Mouse (Mus musculus) heart, adult 11 months (tissue): ENCODE data around the gene Nars2.

Experiments used
- DNase-seq: peaks from one replicate; pipeline ENCODE4 v3.0.0; 2022

Nars2 gene

DNA sequence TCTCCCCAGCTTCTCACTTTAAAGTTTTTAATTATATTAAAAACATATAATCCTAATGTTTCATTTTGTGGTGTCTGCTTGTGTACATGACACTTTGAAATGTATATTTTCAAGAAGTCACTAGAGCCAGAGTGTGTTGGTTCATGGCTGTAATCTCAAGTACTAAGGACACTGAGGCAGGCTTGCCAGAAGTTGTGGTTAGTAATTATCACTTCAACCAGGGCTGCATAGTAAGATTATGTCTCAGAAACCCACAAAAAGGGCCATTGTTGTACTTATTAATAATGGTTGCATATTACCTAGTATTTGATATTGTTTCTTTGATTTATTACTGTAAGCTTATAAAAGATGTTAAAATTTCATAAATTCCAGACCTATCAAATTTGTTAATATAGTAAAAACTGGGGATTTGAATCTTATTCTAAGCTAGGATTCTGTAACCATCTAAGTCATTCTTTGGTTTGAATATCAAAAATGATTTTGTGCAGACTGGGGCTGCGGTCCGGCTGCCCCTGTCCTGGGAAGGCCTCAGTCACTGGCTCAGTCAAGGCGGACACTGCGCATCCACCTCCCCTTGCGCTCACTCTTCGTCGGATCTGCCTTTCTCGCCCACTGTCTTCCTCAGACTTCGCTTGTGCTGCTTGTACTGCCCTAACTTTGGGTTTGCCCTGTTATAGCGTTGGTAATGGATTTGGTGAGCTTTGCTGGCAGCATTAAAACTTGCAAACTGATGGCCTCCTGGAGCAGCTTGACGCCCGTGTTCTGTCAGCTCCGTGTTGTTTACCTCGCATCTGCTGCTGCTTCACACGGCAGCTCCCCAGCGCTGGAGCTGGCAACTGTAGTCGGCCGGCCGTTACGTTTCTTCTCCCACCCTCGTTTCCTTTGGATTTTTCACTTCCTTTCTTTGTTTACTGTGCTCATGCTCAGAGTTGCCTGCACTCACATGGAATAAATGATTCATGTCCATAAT, 20.0 kb downstream of the Nars2 start:
- DNase-seq: no peak

DNA sequence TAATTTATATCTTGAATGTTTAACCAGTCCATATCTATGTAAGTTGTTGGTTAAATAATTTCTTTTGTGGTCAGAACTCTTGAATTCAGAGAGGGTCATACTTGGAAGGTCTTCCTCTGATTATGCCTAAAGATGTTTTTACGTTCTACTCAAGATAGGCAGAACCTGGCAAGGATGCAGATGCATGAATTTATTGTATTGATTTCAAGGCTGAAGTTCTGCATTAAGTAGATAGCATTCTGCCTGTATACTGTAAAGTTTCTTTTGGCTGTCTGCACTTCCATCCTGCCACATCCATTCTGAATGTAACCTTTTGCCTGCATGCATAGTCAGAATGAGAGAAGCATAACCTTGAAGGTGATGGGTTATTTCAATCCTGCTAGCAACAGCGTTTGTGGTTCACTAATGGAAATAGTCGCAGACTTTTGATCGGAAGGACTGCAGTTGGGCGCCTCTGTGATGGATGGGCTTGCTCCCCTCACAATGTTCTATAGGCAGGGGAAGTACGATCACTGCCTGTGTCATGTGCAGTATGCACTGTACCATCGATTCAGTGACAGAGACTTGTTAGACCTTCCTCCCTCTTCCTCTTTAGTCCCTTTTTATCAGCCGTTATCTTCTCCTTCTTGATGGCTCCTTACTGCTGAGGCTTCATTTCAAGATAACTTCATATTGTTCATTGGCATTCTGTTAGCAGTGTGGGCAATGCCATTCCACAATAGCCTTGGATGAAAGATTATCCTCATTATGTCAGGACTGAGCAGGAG, 21.0 kb downstream of the Nars2 start:
- DNase-seq: no peak

DNA sequence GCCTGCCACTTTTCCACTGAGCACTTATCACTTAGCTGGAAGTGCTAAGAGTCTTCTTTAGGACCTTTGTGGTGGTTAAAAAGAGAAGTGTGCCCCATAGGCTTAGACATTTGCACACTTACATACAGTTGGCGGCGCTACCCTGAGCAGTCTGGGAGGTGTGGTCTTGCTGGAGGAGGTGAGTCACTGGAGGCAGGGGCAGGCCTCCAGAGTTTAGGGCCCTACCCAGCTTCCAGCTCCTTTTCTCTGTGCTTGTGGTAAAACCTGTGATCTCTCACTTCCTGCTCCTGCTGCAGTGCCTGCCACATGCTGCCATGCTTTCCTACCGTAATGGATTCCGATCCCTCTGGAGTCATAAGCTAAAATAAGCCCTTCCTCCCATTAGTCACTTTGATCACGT, 24.6 kb downstream of the Nars2 start:
- no peak for DNase-seq

DNA sequence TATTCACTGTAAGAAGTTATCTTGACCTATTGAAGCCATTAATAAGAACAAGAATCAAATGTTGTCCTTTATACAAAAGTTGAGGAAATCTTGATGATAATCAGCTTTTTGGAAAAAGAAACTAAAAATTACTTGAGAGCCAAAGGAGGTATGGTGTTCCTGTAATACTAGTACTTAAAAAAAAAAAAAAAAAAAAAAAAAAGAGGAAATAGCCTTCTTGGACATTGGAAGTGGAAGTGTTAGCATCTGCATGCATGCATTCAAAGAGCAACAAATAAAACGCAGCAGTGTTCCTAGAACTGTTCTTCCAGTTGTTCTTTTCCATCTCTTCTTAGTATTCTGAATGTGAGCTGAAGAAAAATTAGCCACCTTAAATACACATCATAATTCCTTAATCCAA, 25.9 kb downstream of the Nars2 start:
- DNase-seq: no peak

DNA sequence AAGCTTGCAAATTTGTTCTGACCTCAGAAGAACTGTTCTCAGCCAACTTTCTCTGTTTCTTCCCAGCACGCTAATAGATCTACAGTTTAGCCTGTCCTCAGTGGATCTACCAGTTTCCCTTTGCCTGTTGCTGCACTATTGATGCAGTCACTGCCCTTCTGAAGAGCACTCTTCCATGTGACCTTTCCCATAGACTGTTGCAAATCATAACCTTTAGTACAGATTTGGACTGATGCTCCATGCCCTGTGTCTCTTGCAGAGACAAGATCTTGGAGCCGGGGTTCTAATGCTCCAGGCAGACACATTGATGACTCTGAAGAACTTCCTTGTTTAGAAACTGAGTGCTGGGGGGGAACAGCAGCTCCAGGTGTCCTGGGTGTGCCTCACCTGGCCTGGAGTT, 30.1 kb downstream of the Nars2 start:
- no peak for DNase-seq

DNA sequence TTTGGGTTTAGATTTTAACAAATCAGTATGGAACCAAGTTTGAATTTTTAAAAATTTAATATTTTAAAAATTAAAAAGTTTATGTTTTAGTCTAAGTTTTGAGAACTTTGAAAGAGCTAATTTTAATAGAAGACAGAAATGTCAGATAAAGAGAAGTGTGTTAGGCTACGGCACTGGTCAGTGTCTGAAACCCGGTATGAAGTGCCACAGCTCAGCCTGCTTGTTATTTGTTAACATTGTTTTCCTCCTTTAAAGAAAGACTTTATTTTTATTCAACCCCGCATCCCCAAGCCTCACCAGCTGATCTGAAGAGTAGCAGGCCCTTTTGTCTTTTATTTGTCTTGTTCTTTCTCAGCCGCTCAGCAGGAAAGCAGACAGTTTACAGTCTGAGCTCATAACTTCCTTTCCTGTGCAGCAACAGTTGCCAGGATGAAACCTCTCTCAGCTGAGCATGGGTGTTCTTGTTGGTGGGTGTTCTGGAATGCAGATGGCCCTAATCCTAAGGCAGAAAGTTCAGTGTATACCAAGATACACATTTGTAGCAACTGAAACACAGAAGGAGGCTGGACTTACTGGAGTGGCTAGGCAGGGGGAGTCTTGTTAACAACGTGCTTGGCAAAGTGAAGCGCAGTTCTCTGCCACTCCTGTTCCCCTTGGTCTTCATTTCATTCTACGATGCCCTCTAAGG, 32.5 kb downstream of the Nars2 start:
- peak; percentile 89 for DNase-seq

DNA sequence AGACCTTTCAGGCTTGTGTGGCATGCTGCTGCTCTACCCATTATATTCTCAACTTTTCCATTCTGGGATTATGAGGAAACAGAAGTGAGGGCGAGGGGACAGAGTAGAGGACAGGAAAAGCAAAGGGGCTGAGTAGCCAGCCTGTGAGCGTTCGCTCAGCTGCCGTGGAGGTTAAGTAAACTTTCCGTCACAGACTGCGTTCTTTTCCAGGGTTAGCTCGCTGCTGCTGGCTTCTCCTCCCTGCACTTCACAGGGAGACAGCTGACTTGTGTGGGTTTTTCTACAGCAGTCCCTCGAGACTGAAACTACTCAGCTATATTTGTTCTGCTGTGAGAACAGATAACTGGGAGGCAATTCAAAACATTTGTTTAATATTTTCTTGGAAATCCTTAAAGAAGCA, 34.5 kb downstream of the Nars2 start:
- peak; percentile 97 for DNase-seq

DNA sequence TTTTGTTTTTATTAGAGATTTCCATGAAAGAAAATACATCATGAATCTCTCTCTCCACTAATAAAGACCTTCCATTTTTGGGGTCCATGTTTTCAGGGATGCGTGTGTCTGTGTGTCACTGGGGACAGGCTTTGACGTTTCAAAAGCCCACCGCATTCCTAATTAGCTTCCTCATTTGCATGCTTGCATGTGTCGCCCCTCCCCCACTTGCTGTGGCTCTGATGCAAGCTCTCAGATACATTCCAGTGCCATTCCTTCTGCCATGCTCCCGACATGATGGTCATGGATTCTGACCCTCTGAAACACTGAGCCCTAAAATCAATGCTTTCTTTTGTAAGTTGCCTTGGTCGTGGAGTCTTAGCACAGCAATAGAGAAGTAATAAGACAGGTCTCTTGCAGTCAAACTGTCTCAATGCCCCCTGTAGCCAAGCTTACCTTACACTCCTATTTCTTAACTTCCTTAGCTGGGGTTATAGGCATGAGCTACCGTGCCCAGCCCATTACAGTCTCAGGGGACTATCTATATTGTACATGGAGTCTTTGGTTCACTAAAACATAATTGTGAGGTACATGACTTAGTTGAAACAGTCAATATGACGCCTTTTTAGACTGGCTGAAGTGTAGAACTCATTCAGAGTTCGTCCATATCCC, 35.6 kb downstream of the Nars2 start:
- no peak for DNase-seq

DNA sequence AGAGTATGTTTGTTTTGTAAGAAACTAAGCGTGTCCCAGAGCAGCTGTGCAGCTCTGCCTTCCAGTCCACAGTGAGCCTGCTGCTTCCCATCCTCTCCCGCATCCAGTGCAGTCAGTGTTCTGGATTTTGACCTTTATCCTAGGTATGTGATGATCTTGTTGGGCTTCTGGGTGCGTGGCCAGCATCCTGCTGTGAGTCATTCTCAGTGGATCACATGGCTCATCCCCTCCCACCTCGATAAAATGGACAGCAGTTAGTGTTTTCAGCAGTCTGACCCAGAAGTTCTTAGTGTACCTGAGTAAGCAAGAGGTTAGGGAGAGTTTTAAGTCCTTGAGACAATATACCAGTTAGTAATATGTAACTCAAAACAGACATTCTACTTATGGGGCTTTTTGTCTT, 36.4 kb downstream of the Nars2 start:
- peak; percentile 90 for DNase-seq

DNA sequence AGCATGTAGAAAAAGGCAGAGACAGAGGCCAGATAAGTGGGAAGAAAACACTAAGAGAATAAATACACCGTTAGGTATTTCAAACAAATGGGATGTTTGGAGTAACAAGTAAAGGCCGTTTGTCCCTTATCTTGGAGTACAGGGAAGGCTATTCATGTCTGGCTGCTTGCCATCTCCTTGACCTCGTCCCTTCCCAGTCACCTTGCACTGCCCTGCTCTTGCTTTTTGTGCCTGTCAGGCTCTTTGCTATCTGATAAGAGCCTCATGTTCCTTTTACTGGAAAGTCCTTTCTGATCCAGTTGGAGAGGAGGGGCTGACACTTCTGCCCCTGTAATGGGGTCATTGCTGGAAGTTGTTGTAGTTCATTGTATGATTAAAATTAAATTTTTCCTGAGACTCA, 61.7 kb downstream of the Nars2 start:
- DNase-seq: no peak

DNA sequence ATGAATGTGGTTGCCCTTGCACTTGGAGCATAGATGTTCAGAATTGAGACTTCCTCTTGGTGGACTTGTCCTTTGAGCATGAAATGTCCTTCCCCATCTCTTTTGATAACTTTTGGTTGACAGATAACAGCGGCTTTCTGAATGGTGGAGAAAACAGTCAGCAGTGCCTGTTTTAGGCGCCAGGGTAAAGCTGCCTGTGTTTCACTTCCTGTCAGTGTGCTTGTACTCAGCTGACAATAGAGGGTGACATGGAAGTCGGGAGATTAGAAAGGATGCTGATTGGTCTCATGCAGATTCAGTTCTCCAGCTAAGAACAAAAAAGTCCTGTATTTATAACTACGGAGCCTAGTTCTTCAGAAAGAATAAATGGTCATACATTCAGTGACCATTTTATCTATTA, 66.7 kb downstream of the Nars2 start:
- peak; percentile 90 for DNase-seq

DNA sequence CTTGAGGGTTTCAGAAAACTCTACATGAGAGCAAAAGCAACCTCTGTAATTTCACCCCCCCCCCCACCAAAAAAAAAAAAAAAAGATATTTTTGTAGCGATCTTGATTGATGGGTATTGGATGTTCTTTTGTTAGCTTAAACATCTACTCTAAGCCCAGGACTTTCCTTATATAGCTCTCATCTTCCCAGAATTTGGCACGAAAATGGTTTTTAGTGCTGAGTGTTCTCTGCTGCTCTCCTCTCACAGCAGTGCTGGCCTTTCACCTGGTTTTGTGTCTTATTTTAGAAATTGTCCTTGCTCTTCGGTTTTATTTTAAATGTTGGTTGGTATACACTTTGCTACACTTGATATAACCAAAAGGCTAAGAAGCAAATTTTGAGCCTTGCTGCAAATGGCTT, 67.1 kb downstream of the Nars2 start:
- DNase-seq: no peak

DNA sequence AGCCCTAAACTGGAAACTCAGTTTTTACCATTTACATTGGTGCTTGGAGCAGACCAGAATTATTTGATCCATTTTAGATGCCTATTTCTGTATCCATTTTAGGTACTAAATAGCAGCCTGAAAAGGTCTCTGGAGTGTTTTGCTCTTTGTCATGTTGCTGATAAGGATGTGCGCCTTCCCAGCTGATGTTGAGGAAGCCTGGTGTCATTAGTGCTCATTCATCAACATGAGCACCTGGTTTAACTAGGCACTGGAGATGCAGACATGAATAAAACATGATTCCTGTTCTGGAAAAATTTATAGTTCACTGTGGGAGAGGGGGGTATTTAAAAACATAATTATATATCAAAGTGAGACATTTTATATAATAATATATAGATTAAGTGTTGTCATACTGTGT, 68.0 kb downstream of the Nars2 start:
- DNase-seq: no peak

DNA sequence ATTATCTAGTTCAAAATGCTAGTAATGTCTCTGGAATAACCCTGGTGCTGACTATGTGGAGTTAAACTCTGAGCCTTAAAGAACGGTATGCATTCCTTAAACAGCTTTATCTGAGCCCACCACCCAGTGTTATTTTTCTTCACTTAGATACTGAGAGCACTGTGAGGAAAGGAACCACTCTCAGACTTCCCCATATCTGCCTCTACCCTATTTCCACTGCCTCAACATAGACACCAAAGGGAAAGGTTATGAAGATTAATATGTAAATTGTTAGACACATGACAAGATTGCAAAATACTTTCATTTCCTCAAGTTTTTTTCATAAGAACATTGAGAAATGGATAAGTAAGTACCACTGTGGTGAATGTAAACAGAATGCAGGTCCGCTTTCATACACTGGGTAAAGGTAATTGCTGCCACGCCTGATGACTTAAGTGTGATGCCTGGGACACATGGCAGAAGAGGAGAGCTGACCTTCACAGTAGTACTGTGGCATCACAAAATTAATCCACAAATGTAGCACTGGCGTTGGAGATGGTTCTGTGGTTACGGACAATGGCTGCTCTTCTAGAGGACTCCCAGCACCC, 75.6 kb downstream of the Nars2 start:
- DNase-seq: peak; percentile 71

DNA sequence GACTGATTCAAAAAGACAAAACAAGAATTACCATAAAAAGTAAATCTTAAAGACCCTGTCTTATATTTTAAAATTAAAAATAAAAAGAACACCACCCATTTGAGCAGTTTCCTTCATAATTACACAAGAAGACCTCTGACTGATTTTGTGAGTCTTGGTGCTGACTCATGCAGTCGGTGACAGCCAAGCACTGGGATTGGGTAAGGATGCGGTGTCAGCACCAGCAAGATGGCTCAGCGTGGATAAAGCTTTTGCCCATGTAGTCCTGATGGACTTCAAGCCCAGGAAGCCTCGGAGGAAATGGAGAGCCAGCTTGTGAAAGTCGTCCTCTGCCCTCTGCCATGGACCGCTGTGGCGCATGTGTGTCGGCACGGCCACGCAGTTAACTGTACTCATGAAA, 77.8 kb downstream of the Nars2 start:
- DNase-seq: no peak

DNA sequence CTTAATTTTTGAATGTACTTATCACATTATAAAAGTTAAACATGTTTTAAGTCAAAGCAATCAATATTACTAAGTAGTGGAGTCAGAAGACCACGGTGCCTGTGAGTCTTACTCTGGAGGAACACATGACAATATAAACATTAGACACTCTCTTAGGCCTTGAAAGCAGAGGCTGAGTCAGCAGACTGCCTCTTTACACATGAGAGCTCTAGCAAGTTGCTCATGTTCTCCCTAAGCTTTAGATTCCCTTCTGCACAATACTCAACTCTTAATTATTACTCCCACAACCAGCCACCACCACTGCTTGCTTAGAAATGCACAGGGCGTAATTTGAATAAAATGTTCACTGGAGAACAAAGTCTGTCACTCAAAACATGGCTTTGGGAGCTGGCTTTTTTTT, 81.1 kb downstream of the Nars2 start:
- no peak for DNase-seq

DNA sequence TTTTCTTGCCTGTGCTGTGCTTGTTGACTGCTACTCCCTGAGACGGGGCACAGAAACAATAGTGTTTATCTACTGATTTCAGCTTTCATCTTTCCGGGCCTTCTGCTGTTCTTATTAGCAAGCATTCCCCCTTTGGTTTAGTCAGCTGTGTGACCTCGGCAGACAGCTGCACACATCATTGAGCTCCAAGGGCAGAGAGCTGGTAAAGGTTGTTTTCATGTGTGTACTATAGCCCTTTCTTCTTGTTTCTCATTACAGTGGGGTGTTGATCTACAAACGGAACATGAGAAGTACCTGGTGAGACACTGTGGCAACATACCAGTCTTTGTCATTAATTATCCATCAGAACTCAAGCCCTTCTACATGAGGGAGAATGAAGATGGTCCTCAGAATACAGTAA, 88.3 kb downstream of the Nars2 start:
- DNase-seq: no peak

DNA sequence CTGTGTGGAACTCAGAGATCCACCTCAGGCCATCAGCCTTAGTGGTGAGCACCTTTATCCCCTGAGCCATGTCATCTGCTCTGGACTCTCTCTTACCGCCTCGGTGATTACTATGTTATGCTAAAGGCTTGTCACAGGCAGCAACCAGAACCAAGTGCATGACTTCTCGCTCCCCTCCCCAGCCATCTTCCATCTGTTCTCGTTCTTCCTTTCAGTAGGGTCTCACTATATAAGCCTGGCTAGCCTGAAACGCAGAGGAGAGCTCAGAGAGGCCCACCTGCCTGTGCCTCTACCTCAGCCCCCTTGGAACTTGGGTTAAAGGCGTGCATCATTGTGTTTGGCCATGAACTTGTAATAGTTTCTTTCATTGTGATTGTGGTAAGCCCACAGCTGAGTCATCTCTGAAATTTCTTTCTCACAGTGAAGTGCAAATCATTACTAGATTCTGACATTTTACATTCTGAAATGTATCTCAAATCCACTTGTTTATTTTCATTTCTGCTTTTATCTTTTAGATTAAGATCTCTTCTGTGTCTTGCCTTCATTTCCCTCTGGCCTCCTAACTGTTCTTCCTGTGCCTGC, 90.7 kb downstream of the Nars2 start:
- peak; percentile 55 for DNase-seq

DNA sequence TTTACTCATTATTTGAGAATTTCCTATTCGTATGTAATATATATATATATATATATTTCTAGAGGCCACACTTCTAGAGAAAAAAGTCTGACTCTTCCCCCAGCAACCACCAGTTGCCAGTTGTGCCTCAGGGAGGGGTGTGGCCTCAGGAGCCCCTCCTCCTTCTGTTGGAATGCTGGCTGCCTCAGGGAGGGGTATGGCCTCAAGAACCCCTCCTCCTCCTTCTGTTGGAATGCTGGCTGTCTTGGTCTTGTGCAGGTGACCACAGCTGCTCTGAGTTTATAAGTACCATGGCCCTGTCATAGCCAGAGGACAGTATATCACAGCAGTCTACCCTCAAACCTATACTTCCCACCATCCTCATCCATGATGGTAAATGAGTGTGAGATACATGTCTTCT, 91.7 kb downstream of the Nars2 start:
- DNase-seq: no peak

DNA sequence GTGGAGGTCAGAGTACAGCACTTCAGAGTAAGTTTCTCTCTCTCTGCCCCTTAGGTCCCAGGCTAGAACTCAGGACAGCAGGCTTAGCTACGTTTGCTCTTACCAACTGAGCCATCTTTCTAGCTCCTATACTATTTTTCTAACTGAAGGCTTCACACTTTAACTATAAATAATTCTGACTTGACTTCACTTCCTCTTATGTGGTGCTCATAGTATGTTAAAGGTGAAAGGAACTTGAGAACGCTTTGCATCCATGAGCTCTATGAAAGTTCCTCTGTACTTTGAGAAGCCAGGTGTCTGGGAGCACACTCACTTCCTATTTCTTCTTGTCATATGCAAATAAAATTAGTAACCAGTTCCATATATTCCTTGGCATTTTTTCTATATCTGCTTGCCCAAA, 109.7 kb downstream of the Nars2 start:
- DNase-seq: no peak

DNA sequence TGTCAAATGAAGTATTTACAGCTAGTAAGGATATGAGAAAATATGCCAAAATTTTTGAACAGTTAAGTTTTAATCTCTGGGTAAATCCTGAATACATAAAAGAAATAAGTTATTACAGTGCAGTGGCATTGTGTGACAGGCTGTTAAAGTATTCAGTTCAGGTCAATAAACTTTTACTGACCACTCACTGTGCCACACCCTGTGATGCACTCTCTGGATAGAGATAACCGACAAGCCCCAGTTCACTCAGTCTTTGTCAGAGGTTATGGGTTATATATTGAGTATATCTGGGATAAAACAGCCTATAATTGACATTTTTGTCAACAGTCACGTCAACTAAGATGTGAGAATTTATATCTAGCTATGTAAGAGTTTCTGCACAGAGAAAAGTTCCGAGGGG, 120.2 kb downstream of the Nars2 start:
- DNase-seq: peak; percentile 27

DNA sequence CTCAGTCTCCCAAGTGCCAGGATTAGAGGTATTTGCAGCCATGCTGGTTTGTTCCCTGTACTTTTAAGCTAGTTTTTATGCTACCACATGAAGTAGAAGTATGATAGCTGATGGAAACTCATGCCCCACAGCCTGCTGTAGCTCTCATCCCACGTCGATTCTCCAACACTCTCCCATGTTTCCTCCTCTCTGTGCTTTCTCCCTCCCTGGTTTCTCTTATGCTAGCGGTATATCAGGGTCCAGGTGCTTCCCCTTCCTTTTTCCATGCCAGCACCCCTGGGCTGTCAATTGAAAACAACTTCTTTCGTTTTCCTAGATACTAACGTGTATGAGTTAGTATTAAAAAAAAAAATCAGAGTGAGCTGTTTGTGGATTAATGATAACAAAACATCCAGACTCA, 120.8 kb downstream of the Nars2 start:
- peak; percentile 79 for DNase-seq
